Comparison of ENCODE assay signal across 8 mouse cellular contexts in the genomic region with DNA sequence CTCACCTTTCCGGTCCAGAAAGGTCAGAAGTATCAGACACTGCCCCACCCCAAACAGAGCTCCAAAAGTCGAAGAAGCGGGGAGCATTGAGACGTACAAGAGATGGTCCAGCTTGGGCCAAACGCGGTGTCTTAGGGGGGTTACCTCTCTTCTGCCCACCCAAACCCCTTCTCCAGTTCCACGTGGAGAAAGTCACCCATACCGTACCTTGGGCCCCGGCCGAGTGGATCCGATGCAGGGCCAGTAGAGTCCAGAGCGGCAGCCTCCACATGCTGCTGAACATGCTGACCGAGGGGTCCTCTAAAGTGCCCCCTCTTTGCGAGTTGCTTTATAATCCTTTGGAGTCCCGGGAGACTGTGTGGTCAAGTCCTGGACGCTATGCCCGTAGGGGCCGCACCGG. TPM values are rescaled to one million over a fixed set of nuclear protein-coding genes. Genes with fewer than 3 reads are reported as not detected.
DNase-seq lines count a peak whose midpoint lies in the region; ATAC-seq lines count a peak whose summit lies in the region.

No protein-coding gene starts in this region.

- ATAC-seq in neural tube, embryonic 11.5 days (ENCODE audit: insufficient read depth, low FRiP score, low TSS enrichment): no peak
- no peak for ATAC-seq in liver, embryonic 11.5 days (replicated peaks; ENCODE audit: low FRiP score)
- ATAC-seq in stomach, embryonic 15.5 days (ENCODE audit: insufficient read depth, low FRiP score, low read depth): no peak

- H3K4me2 ChIP-seq in neural tube, embryonic 11.5 days (ENCODE audit: low read depth): peak overlapping the region; percentile 100
- peak overlapping the region; percentile 75 for H3K4me2 ChIP-seq in liver, embryonic 11.5 days
- H3K4me2 ChIP-seq in stomach, embryonic 15.5 days: peak overlapping the region; percentile 98

- DNase-seq in embryo, embryonic 11 days: peak; percentile 38
- no peak for DNase-seq in embryo, embryonic 9.5 days (ENCODE audit: extremely low spot score)
- DNase-seq in neural tube, embryonic 11.5 days (ENCODE audit: low spot score): peak; percentile 19
- DNase-seq in neural tube, embryonic 10.5 days (ENCODE audit: extremely low spot score, low spot score): no peak
- DNase-seq in liver, embryonic 11.5 days (ENCODE audit: low spot score): no peak
- DNase-seq in Muller cell, postnatal 12 days (ENCODE audit: inconsistent ontology term): no peak
- DNase-seq in spleen, adult 12 weeks (ENCODE audit: low spot score): no peak

- 3% methylated on average over 19 of the region's 19 CpGs for WGBS in neural tube, embryonic 11.5 days
- WGBS in liver, embryonic 11.5 days: 5% methylated on average over 19 of the region's 19 CpGs
- 2% methylated on average over 19 of the region's 19 CpGs for WGBS in stomach, embryonic 15.5 days

- H3K27ac ChIP-seq in neural tube, embryonic 11.5 days (ENCODE audit: low read depth, low read length): no peak overlapping the region
- H3K27ac ChIP-seq in liver, embryonic 11.5 days (ENCODE audit: low read depth, low read length): no peak overlapping the region
- H3K27ac ChIP-seq in stomach, embryonic 15.5 days: no peak overlapping the region

- peaks cover 28% of the 10 kb centered on the region for H3K4me1 ChIP-seq in neural tube, embryonic 11.5 days (ENCODE audit: control insufficient read depth, insufficient read depth, low read length)
- peaks cover 2% of the 10 kb centered on the region; the same call in 1 of the 2 replicates for H3K4me1 ChIP-seq in liver, embryonic 11.5 days (replicated peaks; ENCODE audit: control insufficient read depth, insufficient read depth, low read length)
- peaks cover 28% of the 10 kb centered on the region for H3K4me1 ChIP-seq in stomach, embryonic 15.5 days

- H3K36me3 ChIP-seq in neural tube, embryonic 11.5 days (ENCODE audit: control insufficient read depth, insufficient read depth, low read length): no peaks in the 10 kb centered on the region
- no peaks in the 10 kb centered on the region for H3K36me3 ChIP-seq in liver, embryonic 11.5 days (ENCODE audit: control insufficient read depth, insufficient read depth, low read length)
- no peaks in the 10 kb centered on the region for H3K36me3 ChIP-seq in stomach, embryonic 15.5 days

- H3K9ac ChIP-seq in neural tube, embryonic 11.5 days (ENCODE audit: low read length): peak overlapping the region; percentile 84
- H3K9ac ChIP-seq in liver, embryonic 11.5 days (ENCODE audit: low read depth, low read length): peak overlapping the region; percentile 56
- H3K9ac ChIP-seq in stomach, embryonic 15.5 days: peak overlapping the region; percentile 17; the same call in 1 of the 2 replicates

- H3K27me3 ChIP-seq in neural tube, embryonic 11.5 days (ENCODE audit: control insufficient read depth, insufficient read depth, low read length): no peaks in the 10 kb centered on the region
- peaks cover 59% of the 10 kb centered on the region for H3K27me3 ChIP-seq in liver, embryonic 11.5 days (replicated peaks; ENCODE audit: control insufficient read depth, insufficient read depth, low read length)
- peaks cover 29% of the 10 kb centered on the region for H3K27me3 ChIP-seq in stomach, embryonic 15.5 days (replicated peaks)

- no peaks in the 10 kb centered on the region for H3K9me3 ChIP-seq in neural tube, embryonic 11.5 days (ENCODE audit: control insufficient read depth, low read length)
- H3K9me3 ChIP-seq in liver, embryonic 11.5 days (ENCODE audit: control insufficient read depth, low read length): no peaks in the 10 kb centered on the region
- H3K9me3 ChIP-seq in stomach, embryonic 15.5 days: no peaks in the 10 kb centered on the region

- H3K4me3 ChIP-seq in neural tube, embryonic 11.5 days (ENCODE audit: low read depth, low read length): peak overlapping the region; percentile 69
- H3K4me3 ChIP-seq in liver, embryonic 11.5 days (ENCODE audit: low read depth, low read length): peak overlapping the region; percentile 56
- peak overlapping the region; percentile 60 for H3K4me3 ChIP-seq in stomach, embryonic 15.5 days (replicated peaks)

RNA-seq across cellular contexts. Expression of a gene that starts 1.2 kb away (rescaled TPM):
- polyA plus RNA-seq in neural tube, embryonic 11.5 days (2014; fragmentation: Nextera tagmentation; extraction: Ambion mirVana): 2.8 and 4.2 TPM in 2 replicates
- polyA plus RNA-seq in liver, embryonic 11.5 days (2014; fragmentation: Nextera tagmentation; extraction: Ambion mirVana): 1.4 and 1.9 TPM in 2 replicates
- 3.0 and 3.2 TPM in 2 replicates for polyA plus RNA-seq in stomach, embryonic 15.5 days (2015; fragmentation: Nextera tagmentation; extraction: Ambion mirVana)

Comparison
In these comparisons a context has a peak if more than half of its experiments do, and no peak if none do; other contexts are left out.
1. DNase-seq: peak in embryo, embryonic 11 days (single experiment) and neural tube, embryonic 11.5 days (single experiment); none in embryo, embryonic 9.5 days (single experiment), neural tube, embryonic 10.5 days (single experiment), liver, embryonic 11.5 days (single experiment), Muller cell, postnatal 12 days (single experiment) and spleen, adult 12 weeks (single experiment).
2. H3K9ac ChIP-seq: peak in every context shown above with its lines; median percentile 84 in neural tube, embryonic 11.5 days; 56 in liver, embryonic 11.5 days; 17 in stomach, embryonic 15.5 days.
3. Peak in every context shown above with its lines, with median percentiles within 50 percentile points of each other: H3K4me2 ChIP-seq and H3K4me3 ChIP-seq.